Mouse (Mus musculus): Measurements from ENCODE around the gene Ap3d1. TPM values are rescaled to one million over a fixed set of nuclear protein-coding genes. Genes with fewer than 3 reads are reported as not detected.

Ap3d1 gene
- 41.3 and 49.5 TPM in 2 replicates for polyA plus RNA-seq (2015; fragmentation: Nextera tagmentation; extraction: Ambion mirVana)

DNA sequence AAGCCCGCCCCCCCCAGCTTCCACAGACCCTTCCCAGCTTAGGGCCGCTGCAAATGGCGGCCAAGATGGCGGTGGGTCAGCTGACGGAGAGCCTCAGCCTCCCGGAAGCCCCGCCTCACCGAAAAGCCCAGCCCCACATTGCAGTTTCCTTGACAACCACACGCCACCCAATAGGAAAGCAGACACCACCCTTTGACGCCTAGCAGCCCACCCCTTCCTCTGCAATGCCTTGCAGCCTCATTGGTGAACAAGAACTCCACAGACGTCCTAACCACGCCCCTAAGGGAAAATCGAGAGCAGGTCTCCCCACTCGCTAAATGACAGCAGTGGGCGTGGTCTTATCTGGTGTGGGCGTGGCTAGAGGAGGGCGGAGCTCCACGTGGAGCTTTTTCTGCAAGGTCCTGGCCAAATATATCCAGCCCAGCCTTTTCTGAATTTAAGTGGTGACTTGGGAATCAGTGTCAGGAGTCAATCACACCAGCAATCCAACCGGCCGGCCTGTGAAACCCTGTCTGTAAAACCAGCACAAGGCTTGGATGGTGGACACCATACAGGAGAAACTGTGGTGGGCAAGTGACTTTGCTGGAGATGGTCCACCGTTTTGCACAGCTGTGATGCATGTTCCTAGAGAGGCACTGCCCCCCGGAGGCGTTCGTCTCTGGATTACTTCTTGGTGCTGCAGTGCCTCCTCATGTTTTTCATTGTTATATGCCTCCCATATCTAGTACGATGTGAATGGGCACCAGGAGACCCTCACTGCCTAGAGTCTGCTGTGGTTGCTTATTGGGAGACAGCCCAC is at the start of gene Ap3d1:
TSS of gene Ap3d1 (minus strand) at position 85 of the 799 bp plus-strand sequence.
- WGBS: 2% methylated on average over 25 of the region's 25 CpGs
- Histone ChIP-seq H3K9me3 (ENCODE audit: control insufficient read depth) (no peaks in the 10 kb centered on the region), H3K36me3 (ENCODE audit: control insufficient read depth, insufficient read depth) (no peaks in the 10 kb centered on the region), H3K4me3 (ENCODE audit: low read depth, low read length) (peak within 1 kb of the TSS; percentile 100), H3K9ac (ENCODE audit: low read depth, low read length) (peak within 1 kb of the TSS; percentile 99), H3K4me1 (replicated peaks; ENCODE audit: control insufficient read depth, insufficient read depth, low read length) (peaks cover 6% of the 10 kb centered on the region; the same call in 1 of the 2 replicates), H3K4me2 (replicated peaks; ENCODE audit: low read depth) (peak within 1 kb of the TSS; percentile 88), H3K27ac (ENCODE audit: low read depth, low read length) (peak within 1 kb of the TSS; percentile 74), H3K27me3 (replicated peaks; ENCODE audit: control insufficient read depth, insufficient read depth, low read length) (no peaks in the 10 kb centered on the region)
- TF ChIP-seq CTCF (IDR thresholded peaks at IDR 0.05; ENCODE audit: low read depth): peak; percentile 39; the same call in 1 of the 2 replicates
- ATAC-seq: peak; percentile 98

DNA sequence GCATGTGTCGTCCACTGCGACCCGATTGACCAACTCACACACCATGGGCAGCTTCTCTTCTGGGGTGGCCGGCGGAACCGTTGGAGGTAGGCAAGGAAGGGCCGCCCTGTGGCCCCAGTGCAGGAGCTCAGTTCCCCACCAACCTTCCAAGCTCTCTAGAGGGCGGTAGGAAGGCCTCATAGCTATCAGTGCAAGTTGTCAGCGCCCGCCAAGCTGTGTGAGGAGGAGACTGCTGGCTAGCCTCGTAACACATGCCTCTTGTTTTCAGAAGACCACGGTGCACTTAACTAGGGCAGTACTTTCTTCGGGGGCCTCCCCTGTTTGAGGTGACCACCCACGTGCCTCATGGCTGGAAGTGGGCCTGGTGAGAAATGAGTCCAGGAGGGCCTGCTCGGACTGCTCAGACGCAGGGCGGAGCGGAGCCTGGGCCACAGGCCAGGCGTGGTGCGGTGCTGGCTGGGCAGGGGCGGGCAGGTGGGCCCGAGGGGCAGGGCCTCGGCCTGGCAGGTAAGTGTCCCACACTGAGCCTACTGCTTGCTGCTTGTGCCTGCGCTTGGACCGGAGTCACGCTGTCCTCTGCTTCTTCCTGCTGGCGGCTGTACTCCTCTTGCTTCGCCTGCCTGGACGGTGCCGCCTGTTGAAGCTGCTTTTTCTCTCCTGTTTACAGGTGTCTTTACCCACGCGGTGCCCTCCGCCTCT is 49.6 kb upstream of the Ap3d1 start:
- H3K9ac ChIP-seq (ENCODE audit: low read depth, low read length): no peak overlapping the region
- no peak overlapping the region for H3K4me3 ChIP-seq (ENCODE audit: low read depth, low read length)
- peaks cover 86% of the 10 kb centered on the region for H3K36me3 ChIP-seq (ENCODE audit: control insufficient read depth, insufficient read depth)
- H3K9me3 ChIP-seq (ENCODE audit: control insufficient read depth): no peaks in the 10 kb centered on the region
- H3K27ac ChIP-seq (ENCODE audit: low read depth, low read length): no peak overlapping the region
- no peaks in the 10 kb centered on the region for H3K4me1 ChIP-seq (replicated peaks; ENCODE audit: control insufficient read depth, insufficient read depth, low read length)
- no peak for TF ChIP-seq CTCF (IDR thresholded peaks at IDR 0.05; ENCODE audit: low read depth)
- no peak overlapping the region for H3K4me2 ChIP-seq (replicated peaks; ENCODE audit: low read depth)
- no peaks in the 10 kb centered on the region for H3K27me3 ChIP-seq (replicated peaks; ENCODE audit: control insufficient read depth, insufficient read depth, low read length)
- 74% methylated on average over 33 of the region's 33 CpGs for WGBS
- ATAC-seq: no peak

DNA sequence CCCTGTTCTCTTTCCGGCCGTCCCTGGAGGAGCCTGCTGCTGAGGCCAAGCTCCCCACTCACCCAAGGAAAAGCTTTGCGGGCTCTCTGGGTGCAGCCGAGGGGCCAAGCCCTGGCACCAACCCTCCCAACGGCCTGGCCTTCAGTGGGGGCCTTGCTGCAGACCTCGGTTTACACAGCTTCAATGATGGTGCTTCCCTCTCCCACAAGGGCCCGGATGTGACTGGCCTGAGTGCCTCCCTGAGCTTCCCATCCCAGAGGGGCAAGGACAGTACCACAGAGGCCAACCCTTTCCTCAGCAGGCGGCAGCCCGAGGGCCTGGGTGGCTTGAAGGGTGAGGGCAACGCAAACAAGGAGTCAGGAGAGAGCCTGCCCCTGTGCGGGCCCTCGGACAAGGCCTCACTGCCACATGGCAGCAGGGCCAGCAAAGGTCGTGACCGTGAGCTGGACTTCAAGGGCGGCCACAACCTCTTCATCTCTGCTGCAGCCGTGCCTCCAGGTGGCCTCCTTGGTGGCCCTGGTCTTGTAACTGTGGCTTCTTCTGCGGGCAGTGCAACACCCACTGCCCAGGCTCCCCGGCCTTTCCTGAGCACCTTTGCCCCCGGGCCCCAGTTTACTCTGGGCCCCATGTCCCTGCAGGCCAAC is 48.8 kb upstream of the Ap3d1 start:
- H3K9ac ChIP-seq (ENCODE audit: low read depth, low read length): no peak overlapping the region
- ATAC-seq: no peak
- 81% methylated on average over 19 of the region's 19 CpGs for WGBS
- H3K27ac ChIP-seq (ENCODE audit: low read depth, low read length): no peak overlapping the region
- no peak overlapping the region for H3K4me2 ChIP-seq (replicated peaks; ENCODE audit: low read depth)
- H3K4me1 ChIP-seq (replicated peaks; ENCODE audit: control insufficient read depth, insufficient read depth, low read length): no peaks in the 10 kb centered on the region
- H3K4me3 ChIP-seq (ENCODE audit: low read depth, low read length): no peak overlapping the region
- no peaks in the 10 kb centered on the region for H3K27me3 ChIP-seq (replicated peaks; ENCODE audit: control insufficient read depth, insufficient read depth, low read length)
- H3K9me3 ChIP-seq (ENCODE audit: control insufficient read depth): no peaks in the 10 kb centered on the region
- peaks cover 93% of the 10 kb centered on the region for H3K36me3 ChIP-seq (ENCODE audit: control insufficient read depth, insufficient read depth)
- no peak for TF ChIP-seq CTCF (IDR thresholded peaks at IDR 0.05; ENCODE audit: low read depth)

DNA sequence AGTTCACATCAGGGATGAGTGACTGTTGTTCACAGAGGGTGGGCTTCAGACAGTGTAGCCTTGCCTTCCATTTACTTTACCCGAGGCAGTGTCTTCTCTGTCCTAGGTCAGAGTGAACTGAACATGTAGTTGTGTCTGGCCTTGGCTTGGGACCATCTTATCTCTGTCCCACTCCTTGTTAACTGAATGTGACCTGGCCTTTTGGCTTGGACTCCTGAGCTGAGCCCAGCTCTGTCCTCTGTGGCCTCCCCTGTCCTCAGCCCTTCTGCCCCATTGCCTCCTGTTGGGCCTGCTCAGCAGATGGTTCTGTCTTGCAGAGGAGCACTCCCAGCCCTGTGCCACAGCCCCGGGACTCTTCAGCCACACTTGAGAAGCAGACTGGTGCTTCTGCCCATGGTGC is 45.5 kb upstream of the Ap3d1 start:
- no peak for TF ChIP-seq CTCF (IDR thresholded peaks at IDR 0.05; ENCODE audit: low read depth)
- H3K4me3 ChIP-seq (ENCODE audit: low read depth, low read length): no peak overlapping the region
- no peak for ATAC-seq
- H3K4me2 ChIP-seq (replicated peaks; ENCODE audit: low read depth): no peak overlapping the region
- H3K4me1 ChIP-seq (replicated peaks; ENCODE audit: control insufficient read depth, insufficient read depth, low read length): no peaks in the 10 kb centered on the region
- no peaks in the 10 kb centered on the region for H3K9me3 ChIP-seq (ENCODE audit: control insufficient read depth)
- no peak overlapping the region for H3K27ac ChIP-seq (ENCODE audit: low read depth, low read length)
- WGBS: 72% methylated on average over 2 of the region's 2 CpGs
- H3K27me3 ChIP-seq (replicated peaks; ENCODE audit: control insufficient read depth, insufficient read depth, low read length): no peaks in the 10 kb centered on the region
- H3K36me3 ChIP-seq (ENCODE audit: control insufficient read depth, insufficient read depth): peaks cover 98% of the 10 kb centered on the region
- no peak overlapping the region for H3K9ac ChIP-seq (ENCODE audit: low read depth, low read length)

DNA sequence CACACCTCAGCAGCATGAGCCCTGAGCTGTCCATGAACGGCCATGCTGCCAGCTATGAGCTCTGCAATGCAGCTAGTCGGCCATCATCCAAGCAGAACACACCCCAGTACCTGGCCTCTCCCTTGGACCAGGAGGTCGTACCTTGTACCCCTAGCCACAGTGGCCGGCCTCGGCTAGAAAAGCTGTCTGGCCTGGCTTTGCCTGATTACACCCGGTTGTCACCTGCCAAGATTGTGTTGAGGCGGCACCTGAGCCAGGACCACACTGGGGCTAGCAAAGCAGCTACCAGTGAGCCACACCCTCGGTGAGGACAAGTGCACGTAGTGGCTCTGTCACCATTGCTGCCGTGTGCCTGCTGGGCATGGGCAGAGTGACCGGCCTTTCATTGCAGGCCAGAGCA is 43.9 kb upstream of the Ap3d1 start:
- Histone ChIP-seq H3K36me3 (ENCODE audit: control insufficient read depth, insufficient read depth) (peaks cover 97% of the 10 kb centered on the region), H3K4me1 (replicated peaks; ENCODE audit: control insufficient read depth, insufficient read depth, low read length) (no peaks in the 10 kb centered on the region), H3K27ac (ENCODE audit: low read depth, low read length) (no peak overlapping the region), H3K9ac (ENCODE audit: low read depth, low read length) (no peak overlapping the region), H3K4me3 (ENCODE audit: low read depth, low read length) (no peak overlapping the region), H3K9me3 (ENCODE audit: control insufficient read depth) (no peaks in the 10 kb centered on the region), H3K4me2 (replicated peaks; ENCODE audit: low read depth) (no peak overlapping the region), H3K27me3 (replicated peaks; ENCODE audit: control insufficient read depth, insufficient read depth, low read length) (no peaks in the 10 kb centered on the region)
- ATAC-seq: no peak
- whole genome bisulfite sequencing: 92% methylated on average over 11 of the region's 11 CpGs
- TF ChIP-seq CTCF (IDR thresholded peaks at IDR 0.05; ENCODE audit: low read depth): no peak

DNA sequence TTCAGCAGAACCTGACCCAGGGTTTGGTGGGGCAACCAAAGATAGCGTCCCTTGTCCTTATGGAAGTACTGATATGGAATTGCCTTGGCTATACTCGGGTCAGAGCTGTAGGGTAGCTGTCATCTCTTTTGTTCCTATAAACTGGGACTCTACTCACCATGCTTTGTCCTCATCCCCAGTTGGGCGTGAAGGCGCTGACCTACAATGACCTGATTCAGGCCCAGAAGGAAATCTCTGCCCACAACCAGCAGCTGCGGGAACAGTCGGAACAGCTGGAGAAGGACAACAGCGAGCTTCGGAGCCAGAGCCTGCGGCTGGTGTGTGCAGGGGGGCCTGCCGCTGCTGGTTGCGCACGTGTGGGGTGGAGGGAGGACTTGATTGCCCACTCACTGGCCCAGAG is 42.8 kb upstream of the Ap3d1 start:
- 86% methylated on average over 12 of the region's 12 CpGs for WGBS
- TF ChIP-seq CTCF (IDR thresholded peaks at IDR 0.05; ENCODE audit: low read depth): no peak
- peaks cover 97% of the 10 kb centered on the region for H3K36me3 ChIP-seq (ENCODE audit: control insufficient read depth, insufficient read depth)
- no peak overlapping the region for H3K9ac ChIP-seq (ENCODE audit: low read depth, low read length)
- H3K4me1 ChIP-seq (replicated peaks; ENCODE audit: control insufficient read depth, insufficient read depth, low read length): no peaks in the 10 kb centered on the region
- H3K4me3 ChIP-seq (ENCODE audit: low read depth, low read length): no peak overlapping the region
- H3K27me3 ChIP-seq (replicated peaks; ENCODE audit: control insufficient read depth, insufficient read depth, low read length): no peaks in the 10 kb centered on the region
- H3K27ac ChIP-seq (ENCODE audit: low read depth, low read length): no peak overlapping the region
- ATAC-seq: no peak
- no peak overlapping the region for H3K4me2 ChIP-seq (replicated peaks; ENCODE audit: low read depth)
- H3K9me3 ChIP-seq (ENCODE audit: control insufficient read depth): no peaks in the 10 kb centered on the region

Data from intestine, postnatal 0 days (tissue).